Mouse (Mus musculus) heart, adult 2 months (tissue): Measurements from ENCODE around the gene Wwc2.

Experiments used
- CTCF ChIP-seq: fragments of 200-600 bp; IDR thresholded peaks from 2 replicates; pipeline ENCODE4 v1.8.1; 2022; ENCODE audit warnings: antibody characterized with exemption, mild to moderate bottlenecking, moderate library complexity
- EP300 ChIP-seq: fragments of 200-500 bp; IDR thresholded peaks from 2 replicates; pipeline ENCODE4 v1.6.1; 2011; ENCODE audit warnings: low read depth, low read length, control low read depth; ENCODE audit not compliant: insufficient read depth
- POLR2A ChIP-seq: fragments of 200-500 bp; IDR thresholded peaks from 2 replicates; pipeline ENCODE4 v1.6.1; 2011; ENCODE audit warnings: mild to moderate bottlenecking, low read depth, low read length, control low read depth; ENCODE audit not compliant: insufficient read depth

- no peak for TF ChIP-seq CTCF
- TF ChIP-seq EP300 = no peak
- TF ChIP-seq POLR2A = no peak
These were observed 28.7 kb downstream of the Wwc2 start for GRCm38 (mm10) chr8:47962005-47962404.
